8 mouse cellular contexts compared by ENCODE assay signal in the genomic region with DNA sequence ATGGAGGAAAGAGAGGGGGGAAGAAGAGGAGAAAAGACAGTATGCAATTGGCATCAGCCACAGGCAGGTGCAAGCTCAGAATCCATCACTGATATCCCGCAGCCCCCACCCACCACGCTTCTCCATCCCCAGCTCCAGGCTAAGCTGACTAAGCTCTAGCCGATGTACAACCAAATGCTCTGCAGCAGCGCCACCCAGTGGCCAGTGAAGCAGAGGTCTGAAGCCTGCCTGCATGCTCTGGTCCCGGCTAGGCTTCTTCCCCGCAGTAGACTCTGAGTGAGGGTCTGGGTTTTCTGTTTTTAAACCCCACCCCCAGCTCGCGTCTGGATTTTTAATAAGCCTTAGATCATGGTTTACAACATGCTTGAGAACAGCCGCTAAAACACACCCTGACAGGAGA. TPM values are rescaled to one million over a fixed set of nuclear protein-coding genes. Genes with fewer than 3 reads are reported as not detected.
DNase-seq lines count a peak whose midpoint lies in the region; ATAC-seq lines count a peak whose summit lies in the region.

No protein-coding gene starts in this region.

- 4% methylated on average over 9 of the region's 9 CpGs for WGBS in hindbrain, embryonic 11.5 days
- 3% methylated on average over 9 of the region's 9 CpGs for WGBS in lung, embryonic 16.5 days

- 0 out of 2 replicates have a peak overlapping the region, but pooled peaks have one; percentile 2 for H3K4me3 ChIP-seq in hindbrain, embryonic 11.5 days (ENCODE audit: low read depth, low read length)
- H3K4me3 ChIP-seq in lung, embryonic 16.5 days (ENCODE audit: low read length) = no peak overlapping the region

- H3K27me3 ChIP-seq in hindbrain, embryonic 11.5 days (ENCODE audit: control insufficient read depth, insufficient read depth, low read length) = no peaks in the 10 kb centered on the region
- peaks cover 3% of the 10 kb centered on the region; the same call in 1 of the 2 replicates for H3K27me3 ChIP-seq in lung, embryonic 16.5 days (ENCODE audit: control insufficient read depth, insufficient read depth, low read depth, low read length)

- H3K9me3 ChIP-seq in hindbrain, embryonic 11.5 days (ENCODE audit: control insufficient read depth, low read length) = no peaks in the 10 kb centered on the region
- H3K9me3 ChIP-seq in lung, embryonic 16.5 days (ENCODE audit: control insufficient read depth, low read length) = no peaks in the 10 kb centered on the region

- no peaks in the 10 kb centered on the region for H3K4me1 ChIP-seq in hindbrain, embryonic 11.5 days (replicated peaks; ENCODE audit: control insufficient read depth, insufficient read depth, low read length)
- H3K4me1 ChIP-seq in lung, embryonic 16.5 days (replicated peaks; ENCODE audit: control insufficient read depth, insufficient read depth, low read length) = no peaks in the 10 kb centered on the region

- H3K9ac ChIP-seq in hindbrain, embryonic 11.5 days (ENCODE audit: low read depth, low read length) = no peak overlapping the region
- no peak overlapping the region for H3K9ac ChIP-seq in lung, embryonic 16.5 days (ENCODE audit: low read length)

- peak; percentile 89 for ATAC-seq in hindbrain, embryonic 11.5 days (ENCODE audit: low FRiP score)
- ATAC-seq in lung, embryonic 16.5 days (ENCODE audit: low read depth) = peak; percentile 83

- peak overlapping the region; percentile 32 for H3K4me2 ChIP-seq in hindbrain, embryonic 11.5 days (replicated peaks; ENCODE audit: low read depth, low read length)
- peak overlapping the region; percentile 45 for H3K4me2 ChIP-seq in lung, embryonic 16.5 days (ENCODE audit: low read depth, low read length)

- DNase-seq in MEL-GATA-1-ER (ENCODE audit: extremely low read depth, low read depth) = peak; percentile 53
- peak; percentile 89 for DNase-seq in cerebellum, adult 9-10 months
- DNase-seq in frontal cortex, postnatal 10 days (ENCODE audit: low spot score in 2 of 2) = peak; percentile 81 to 92
- peak; percentile 96 for DNase-seq in hindbrain, embryonic 11.5 days (ENCODE audit: low spot score)
- DNase-seq in layer of hippocampus, adult 9-10 months (ENCODE audit: low spot score) = peak; percentile 80
- DNase-seq in retina, adult 2 months (ENCODE audit: low read depth, low spot score) = peak; percentile 90
- peak; percentile 73 for DNase-seq in thymus, postnatal 25 days

- no peak overlapping the region for H3K27ac ChIP-seq in hindbrain, embryonic 11.5 days (ENCODE audit: low read depth, low read length)
- H3K27ac ChIP-seq in lung, embryonic 16.5 days (ENCODE audit: low read length) = no peak overlapping the region

- H3K36me3 ChIP-seq in hindbrain, embryonic 11.5 days (ENCODE audit: control insufficient read depth, insufficient read depth, low read length) = no peaks in the 10 kb centered on the region
- no peaks in the 10 kb centered on the region for H3K36me3 ChIP-seq in lung, embryonic 16.5 days (ENCODE audit: control insufficient read depth, insufficient read depth, low read length)

RNA-seq across cellular contexts. Expression of gene Nphp4, which starts 41.7 kb away (rescaled TPM):
- 3.5 and 4.2 TPM in 2 replicates for polyA plus RNA-seq in hindbrain, embryonic 11.5 days (2014; fragmentation: Nextera tagmentation; extraction: Ambion mirVana)
- polyA plus RNA-seq in lung, embryonic 16.5 days (2015; fragmentation: Nextera tagmentation; extraction: Ambion mirVana) = 3.8 and 4.0 TPM in 2 replicates

RNA-seq across cellular contexts. Expression of gene Kcnab2, which starts 42.8 kb away (rescaled TPM):
- polyA plus RNA-seq in hindbrain, embryonic 11.5 days (2014; fragmentation: Nextera tagmentation; extraction: Ambion mirVana) = 9.2 and 11.1 TPM in 2 replicates
- polyA plus RNA-seq in lung, embryonic 16.5 days (2015; fragmentation: Nextera tagmentation; extraction: Ambion mirVana) = 6.5 and 8.4 TPM in 2 replicates
